Mouse (Mus musculus) heart, embryonic 14.5 days (tissue): Measurements from ENCODE around the gene Nudt22. TPM values are rescaled to one million over a fixed set of nuclear protein-coding genes. Genes with fewer than 3 reads are reported as not detected.
A peak's percentile ranks its signal among the peaks of the same experiment; 100 is the strongest.

ENCODE experiments used
- ATAC-seq: fragments of 200-750 bp; cut with Nextera tagmentation; 2 replicates; pipeline ENCODE4 v1.8.0; 2017; ENCODE audit warnings: low read depth, moderate TSS enrichment; ENCODE audit not compliant: insufficient number of reproducible peaks, insufficient read depth, low FRiP score
- H3K27ac ChIP-seq, 2 experiments: fragments of 200-500 bp in 1 of 2; fragments of 300-500 bp in 1 of 2; sonication (generic) in 1 of 2; replicated peaks in 1 of 2; 2 replicates each; pipeline ENCODE4 v1.5.1; 2012 to 2014; ENCODE audit warnings: low read depth in 2 of 2, low read length in 2 of 2, control low read depth in 1 of 2, mild to moderate bottlenecking in 1 of 2, mixed read lengths in 1 of 2; ENCODE audit not compliant: control insufficient read depth in 1 of 2, insufficient read depth in 1 of 2
- H3K27me3 ChIP-seq: fragments of 300-500 bp; sonication (generic); 2 replicates; pipeline ENCODE4 v1.6.1; 2014; ENCODE audit warnings: mild to moderate bottlenecking, low read length, control low read depth; ENCODE audit not compliant: control insufficient read depth, insufficient read depth
- H3K36me3 ChIP-seq: fragments of 300-500 bp; sonication (generic); 2 replicates; pipeline ENCODE4 v1.6.1; 2014; ENCODE audit warnings: mild to moderate bottlenecking, control low read depth, low read length, mixed read lengths; ENCODE audit not compliant: control insufficient read depth, insufficient read depth
- H3K4me1 ChIP-seq, 2 experiments: fragments of 200-500 bp in 1 of 2; fragments of 300-500 bp in 1 of 2; sonication (generic) in 1 of 2; 2 replicates each; pipeline ENCODE4 v1.6.1; 2012 to 2014; ENCODE audit warnings: low read length in 2 of 2, control low read depth in 1 of 2, mixed read lengths in 1 of 2; ENCODE audit not compliant: control insufficient read depth in 2 of 2, insufficient read depth in 2 of 2
- H3K4me2 ChIP-seq: fragments of 300-500 bp; sonication (generic); 2 replicates; pipeline ENCODE4 v1.6.1; 2014; ENCODE audit warnings: mild to moderate bottlenecking, low read length
- H3K4me3 ChIP-seq, 2 experiments: fragments of 200-500 bp in 1 of 2; fragments of 300-500 bp in 1 of 2; sonication (generic) in 1 of 2; 2 replicates each; pipeline ENCODE4 v1.5.1; 2012 to 2014; ENCODE audit warnings: low read length in 2 of 2, mild to moderate bottlenecking in 2 of 2, control low read depth in 1 of 2, low read depth in 1 of 2, moderate library complexity in 1 of 2; ENCODE audit not compliant: control insufficient read depth in 1 of 2, insufficient read depth in 1 of 2
- H3K9ac ChIP-seq: fragments of 300-500 bp; sonication (generic); 2 replicates; pipeline ENCODE4 v1.6.1; 2014; ENCODE audit warnings: mild to moderate bottlenecking, low read length
- H3K9me3 ChIP-seq: fragments of 300-500 bp; sonication (generic); 2 replicates; pipeline ENCODE4 v1.6.1; 2016; ENCODE audit warnings: low read length, control low read depth; ENCODE audit not compliant: control insufficient read depth
- WGBS: fragments of 180-500 bp; shearing (Covaris S2); extraction: QIAGEN DNeasy Blood & Tissue Kit; methylation state at CpG from one replicate; pipeline ENCODE4 v1.1.7; 2014; 5-methylcytosine and 5-hydroxymethylcytosine counted together
- polyA plus RNA-seq: library from polyadenylated mRNA; unstranded; fragments of >200 nt; fragmentation: Nextera tagmentation; extraction: Ambion mirVana; gene quantifications from 2 replicates; pipeline ENCODE4 v1.2.1, GENCODE M21; 2014

The Nudt22 gene
- 29.7 and 31.8 TPM in 2 replicates for polyA plus RNA-seq

DNA sequence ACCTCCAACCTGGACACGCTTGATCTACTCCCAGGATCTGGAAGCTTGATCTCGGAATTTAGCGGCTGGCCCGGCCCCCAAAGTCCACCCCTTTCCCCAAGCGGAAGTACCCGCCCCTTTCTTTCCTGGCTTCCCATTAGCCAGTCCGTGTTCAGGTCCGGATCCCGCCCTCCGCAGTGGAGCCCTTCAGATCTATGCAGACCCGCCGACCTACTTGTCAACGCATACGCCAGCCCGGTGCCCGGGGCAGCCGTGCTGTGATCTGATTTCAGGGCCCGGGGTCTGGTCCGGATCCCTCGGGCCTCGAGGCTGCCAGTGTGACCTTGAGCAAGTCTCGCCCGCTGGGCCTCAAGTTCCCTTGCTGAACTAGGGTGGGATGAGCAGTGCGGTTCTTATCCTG lies at the start of gene Nudt22, which contains the start of gene Trpt1:
Gene Nudt22 (minus strand): TSS at position 112 of the 400 bp plus-strand sequence.
Gene Trpt1 (plus strand): TSS at position 126 of the 400 bp plus-strand sequence.
- Histone ChIP-seq H3K27ac (peak within 1 kb of the TSS; percentile 80 to 87), H3K9me3 (no peaks in the 10 kb centered on the region), H3K4me1 (peaks cover 18 to 35% of the 10 kb centered on the region in 2 experiments), H3K4me2 (peak within 1 kb of the TSS; percentile 91), H3K4me3 (peak within 1 kb of the TSS; percentile 68 to 70), H3K27me3 (no peaks in the 10 kb centered on the region), H3K36me3 (peaks cover 28% of the 10 kb centered on the region), H3K9ac (peak within 1 kb of the TSS; percentile 88)
- ATAC-seq = peak; percentile 66
- under 1% methylated on average over 24 of the region's 24 CpGs for WGBS

GRCm38 (mm10) chr19:7044706-7045105 lies 48.8 kb upstream of the Nudt22 start:
- ATAC-seq = no peak
- Histone ChIP-seq H3K27ac (peak overlapping the region; percentile 67 to 90), H3K4me2 (no peak overlapping the region), H3K9ac (peak overlapping the region; percentile 42), H3K4me3 (no peak overlapping the region), H3K9me3 (no peaks in the 10 kb centered on the region), H3K4me1 (peaks cover 12 to 13% of the 10 kb centered on the region in 2 experiments), H3K27me3 (no peaks in the 10 kb centered on the region), H3K36me3 (no peaks in the 10 kb centered on the region)
- WGBS = 15% methylated on average over 4 of the region's 4 CpGs

DNA sequence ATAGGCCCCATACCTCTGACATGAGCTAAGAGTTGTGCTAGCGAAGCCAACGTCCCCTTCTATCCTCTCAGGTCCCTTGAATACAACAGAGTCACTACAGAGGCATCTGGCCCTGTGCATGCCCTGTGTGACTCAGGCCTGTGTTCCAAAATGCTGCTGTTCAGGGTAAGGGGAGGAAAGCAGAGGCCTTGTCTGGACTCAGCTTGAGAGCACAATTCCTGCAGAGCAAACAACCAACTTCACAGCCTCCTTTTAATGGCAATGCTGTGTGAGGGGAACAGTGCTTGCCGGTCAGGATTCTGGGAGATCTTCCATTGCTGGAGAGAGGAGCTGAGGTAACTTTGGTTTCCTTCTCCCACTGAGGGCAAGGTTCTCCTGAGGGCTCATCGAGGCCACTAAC lies 48.4 kb upstream of the Nudt22 start:
- WGBS = 52% methylated on average over 4 of the region's 4 CpGs
- Histone ChIP-seq H3K4me3 (no peak overlapping the region), H3K9ac (peak overlapping the region; percentile 42), H3K4me2 (no peak overlapping the region), H3K9me3 (no peaks in the 10 kb centered on the region), H3K27me3 (no peaks in the 10 kb centered on the region), H3K36me3 (no peaks in the 10 kb centered on the region), H3K4me1 (peaks cover 12 to 13% of the 10 kb centered on the region in 2 experiments), H3K27ac (peak overlapping the region; percentile 67 to 90)
- ATAC-seq = no peak

DNA sequence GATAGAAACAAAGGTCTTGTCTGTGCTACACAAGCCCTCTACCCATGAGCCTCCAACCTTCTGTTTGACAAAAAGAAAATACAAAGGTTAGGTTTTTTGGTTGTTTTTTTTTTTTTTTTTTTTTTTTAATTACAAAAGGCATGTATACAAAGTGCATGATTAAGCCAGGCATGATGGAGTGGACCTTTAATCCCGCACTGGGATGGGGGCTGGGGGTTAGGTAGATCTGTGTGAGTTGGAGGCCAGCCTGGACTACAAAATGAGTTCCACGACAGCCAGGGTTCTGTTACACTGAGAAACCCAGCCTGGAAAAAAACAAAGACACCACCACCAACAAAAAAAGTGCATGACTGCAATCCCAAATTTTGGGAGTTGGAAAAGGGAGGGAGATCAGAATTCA lies 45.3 kb upstream of the Nudt22 start:
- H3K4me3 ChIP-seq = no peak overlapping the region
- H3K4me1 ChIP-seq = peaks cover 12 to 35% of the 10 kb centered on the region in 2 experiments
- H3K4me2 ChIP-seq = peak overlapping the region; percentile 76; the same call in 1 of the 2 replicates
- WGBS = 77% methylated on average over 2 of the region's 2 CpGs
- no peak for ATAC-seq
- H3K36me3 ChIP-seq = no peaks in the 10 kb centered on the region
- peak overlapping the region; percentile 83; the same call in 1 of the 2 replicates for H3K9ac ChIP-seq
- no peaks in the 10 kb centered on the region for H3K9me3 ChIP-seq
- H3K27ac ChIP-seq = peak overlapping the region; percentile 85 to 94; a peak in 2 of 4 replicates
- H3K27me3 ChIP-seq = no peaks in the 10 kb centered on the region

DNA sequence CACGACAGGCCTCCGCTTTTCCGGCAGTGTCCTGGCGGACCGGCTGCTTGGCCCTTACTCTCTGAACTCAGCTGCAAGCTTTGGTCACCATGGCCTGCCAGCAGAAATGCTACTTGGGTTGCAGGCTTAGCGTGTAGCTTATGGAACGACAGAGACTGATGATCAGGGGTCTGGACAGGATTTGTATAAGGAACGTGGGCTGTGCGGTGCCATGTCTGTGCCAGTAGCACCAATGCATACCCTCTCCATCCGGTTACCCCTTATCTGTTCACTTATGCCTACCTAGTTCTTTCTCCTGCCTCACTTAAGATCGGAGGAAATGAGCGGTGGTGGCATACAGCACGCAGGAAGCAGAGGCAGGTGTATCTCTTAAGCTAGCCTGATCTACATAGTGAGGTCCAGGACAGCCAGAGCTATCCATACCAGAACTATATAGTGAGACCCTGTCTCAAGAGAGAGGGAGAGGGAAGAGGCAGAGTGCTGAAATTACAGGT lies 44.8 kb upstream of the Nudt22 start:
- Histone ChIP-seq H3K36me3 (0 out of 2 replicates have a peak, but pooled peaks cover under 1% of the 10 kb centered on the region), H3K4me2 (peak overlapping the region; percentile 76), H3K27ac (peak overlapping the region; percentile 85 to 94), H3K27me3 (no peaks in the 10 kb centered on the region), H3K4me1 (peaks cover 12 to 35% of the 10 kb centered on the region in 2 experiments), H3K9me3 (no peaks in the 10 kb centered on the region), H3K9ac (peak overlapping the region; percentile 83), H3K4me3 (peak overlapping the region; percentile 47 to 55)
- 16% methylated on average over 13 of the region's 13 CpGs for WGBS
- ATAC-seq = no peak

DNA sequence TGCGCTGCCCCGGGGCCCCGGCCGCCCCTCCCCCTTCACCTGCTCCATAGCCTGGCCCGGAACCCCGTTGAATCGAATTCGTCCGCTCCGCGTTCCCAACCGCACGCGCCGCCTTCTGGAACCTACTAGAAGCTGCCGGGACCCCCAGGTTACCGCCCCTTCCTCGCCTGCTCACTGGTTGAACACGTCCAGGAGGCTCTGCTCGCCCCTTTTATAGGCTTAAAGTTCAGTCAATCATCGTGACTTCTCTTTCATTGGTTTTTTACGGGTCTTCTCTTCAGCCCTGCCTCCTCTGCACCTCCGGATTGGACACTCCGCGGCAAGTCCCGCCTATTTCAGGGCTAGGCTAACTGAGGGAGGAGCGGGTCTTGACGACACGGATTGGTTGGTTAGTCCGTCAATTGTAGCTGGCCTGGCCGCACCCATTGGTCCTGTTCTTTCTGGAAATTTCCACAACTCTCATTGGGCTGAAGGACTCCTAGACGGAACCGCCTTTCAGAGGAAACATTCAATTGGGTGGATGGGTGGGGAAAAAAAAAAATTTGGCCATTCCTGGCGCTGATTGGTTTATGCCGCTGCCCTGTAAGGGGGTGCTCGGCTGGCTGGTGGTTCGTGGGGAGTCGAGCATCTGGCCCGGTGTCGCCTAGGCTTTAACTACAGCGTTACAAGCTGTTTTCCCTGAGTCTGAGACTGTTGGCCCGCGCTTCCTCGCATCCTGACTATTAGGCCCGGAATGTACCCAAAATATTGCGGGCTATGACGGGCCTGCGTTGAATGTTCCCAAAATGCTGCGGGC lies 44.1 kb upstream of the Nudt22 start, which contains the start of gene Stip1:
Gene Stip1 (minus strand): TSS at position 127 of the 796 bp plus-strand sequence.
- no peaks in the 10 kb centered on the region for H3K9me3 ChIP-seq
- H3K9ac ChIP-seq = peak within 1 kb of the TSS; percentile 92
- peaks cover 7% of the 10 kb centered on the region; the same call in 1 of the 2 replicates for H3K36me3 ChIP-seq
- peak within 1 kb of the TSS; percentile 76 for H3K4me2 ChIP-seq
- peak; percentile 99 for ATAC-seq
- under 1% methylated on average over 49 of the region's 49 CpGs for WGBS
- peak within 1 kb of the TSS; percentile 85 to 94 for H3K27ac ChIP-seq
- H3K4me1 ChIP-seq = peaks cover 7 to 35% of the 10 kb centered on the region in 2 experiments
- peak within 1 kb of the TSS; percentile 70 to 74 for H3K4me3 ChIP-seq
- no peaks in the 10 kb centered on the region for H3K27me3 ChIP-seq

DNA sequence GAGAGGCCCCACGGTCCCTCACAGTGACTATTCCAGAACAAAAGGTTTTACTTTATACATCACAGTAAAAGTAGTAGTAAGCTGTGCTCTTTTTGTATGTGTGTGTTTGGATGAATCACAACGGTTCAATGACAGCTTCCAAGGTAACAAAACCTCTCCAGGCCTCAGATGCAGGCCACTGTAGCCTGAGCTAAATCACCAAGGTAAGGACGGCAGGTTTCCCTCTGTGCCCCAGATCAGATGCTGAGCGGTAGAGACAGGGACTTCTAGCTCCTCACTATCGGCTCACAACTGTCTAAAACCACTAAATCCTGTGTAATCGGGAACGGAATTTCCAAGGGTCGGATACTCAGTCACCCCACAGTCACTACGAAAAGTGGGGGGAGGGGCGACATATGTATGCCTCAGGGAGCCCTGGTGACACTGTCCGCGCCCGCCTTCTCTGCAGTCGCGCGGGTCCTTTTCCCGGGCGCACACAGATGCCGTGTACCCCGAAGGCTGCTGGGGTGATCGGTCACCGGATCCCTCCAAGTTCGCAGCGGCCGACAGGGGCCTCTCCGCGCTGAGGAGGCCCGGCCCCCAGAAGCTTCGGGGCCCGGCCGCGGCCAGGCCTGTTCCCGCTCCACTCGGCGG lies 43.3 kb upstream of the Nudt22 start:
- H3K9ac ChIP-seq = peak overlapping the region; percentile 92
- peak overlapping the region; percentile 64 for H3K4me2 ChIP-seq
- peaks cover 15% of the 10 kb centered on the region for H3K36me3 ChIP-seq
- peaks cover under 1 to 30% of the 10 kb centered on the region in 2 experiments; a peak in 3 of 4 replicates for H3K4me1 ChIP-seq
- peak overlapping the region; percentile 70 to 74 for H3K4me3 ChIP-seq
- ATAC-seq = 0 out of 2 replicates have a peak, but pooled peaks have one; percentile 3
- WGBS = 2% methylated on average over 35 of the region's 35 CpGs
- H3K27ac ChIP-seq = peak overlapping the region; percentile 57 to 84
- no peaks in the 10 kb centered on the region for H3K27me3 ChIP-seq
- H3K9me3 ChIP-seq = no peaks in the 10 kb centered on the region
